Mouse (Mus musculus) CH12.LX (cell line): ENCODE data around the gene Ptprk. TPM values are rescaled to one million over a fixed set of nuclear protein-coding genes. Genes with fewer than 3 reads are reported as not detected.

Experiments used
- DNase-seq: peaks from one replicate; pipeline ENCODE4 v3.0.0-alpha.2; 2013; ENCODE audit errors: extremely low read depth
- H3K27ac ChIP-seq: 2 replicates; pipeline ENCODE4 v1.5.1; 2012; ENCODE audit warnings: low read depth, mild to moderate bottlenecking, control low read depth, moderate library complexity; ENCODE audit not compliant: insufficient read depth
- H3K27me3 ChIP-seq: replicated peaks from 2 replicates; pipeline ENCODE3; 2012; ENCODE audit warnings: inconsistent platforms
- H3K36me3 ChIP-seq, 2 experiments: replicated peaks in 1 of 2; 2 replicates each; pipeline versions ENCODE3 to v1.6.1; 2012; ENCODE audit warnings: inconsistent platforms in 1 of 2, low read length in 1 of 2, mild to moderate bottlenecking in 1 of 2, mixed read lengths in 1 of 2, moderate library complexity in 1 of 2; ENCODE audit not compliant: control insufficient read depth in 1 of 2, insufficient read depth in 1 of 2
- H3K4me1 ChIP-seq, 2 experiments: 2 replicates each; pipeline ENCODE4 v1.6.1; 2012; ENCODE audit warnings: inconsistent platforms in 1 of 2, moderate library complexity in 1 of 2; ENCODE audit not compliant: insufficient read depth in 2 of 2, control insufficient read depth in 1 of 2
- H3K4me2 ChIP-seq: 2 replicates; pipeline ENCODE4 v1.6.1; 2012; ENCODE audit warnings: low read depth, mild to moderate bottlenecking, control low read depth; ENCODE audit not compliant: poor library complexity, insufficient read depth, severe bottlenecking
- H3K4me3 ChIP-seq, 3 experiments: fragments of 150-350 bp in 1 of 3; sonication (generic) in 1 of 3; replicated peaks in 1 of 3; 2 replicates each; pipeline versions ENCODE3 to v1.5.1; 2011 to 2012; ENCODE audit warnings: low read depth in 2 of 3, low read length in 2 of 3, mild to moderate bottlenecking in 2 of 3, moderate library complexity in 2 of 3, control low read depth in 1 of 3, improper control_type of control experiment in 1 of 3, inconsistent platforms in 1 of 3, mixed read lengths in 1 of 3; ENCODE audit not compliant: poor library complexity in 1 of 3
- H3K79me2 ChIP-seq: replicated peaks from 2 replicates; pipeline ENCODE4 v1.6.1; 2012; ENCODE audit warnings: mild to moderate bottlenecking, moderate library complexity; ENCODE audit not compliant: control insufficient read depth, poor library complexity, insufficient read depth, severe bottlenecking; ENCODE audit errors: extremely low read depth
- H3K9ac ChIP-seq: 2 replicates; pipeline ENCODE4 v1.6.1; 2012; ENCODE audit warnings: low read depth, mild to moderate bottlenecking, control low read depth, moderate library complexity; ENCODE audit not compliant: insufficient read depth
- H3K9me3 ChIP-seq: replicated peaks from 2 replicates; pipeline ENCODE3; 2012; ENCODE audit warnings: low read length, inconsistent platforms, mixed read lengths
- EP300 ChIP-seq: IDR thresholded peaks from 2 replicates; pipeline ENCODE4 v1.6.1; 2011; ENCODE audit warnings: low read length, improper control_type of control experiment
- GABPA ChIP-seq: IDR thresholded peaks from 2 replicates; pipeline ENCODE4 v1.6.1; 2012; ENCODE audit warnings: low read depth, low read length, improper control_type of control experiment, inconsistent platforms; ENCODE audit not compliant: insufficient replicate concordance
- IRF4 ChIP-seq: IDR thresholded peaks from 2 replicates; pipeline ENCODE4 v1.6.1; 2014; ENCODE audit warnings: low read depth, mild to moderate bottlenecking, inconsistent platforms, low read length, improper control_type of control experiment
- JUN ChIP-seq: IDR thresholded peaks from 2 replicates; pipeline ENCODE4 v1.6.1; 2011; ENCODE audit warnings: low read depth, mild to moderate bottlenecking, low read length, improper control_type of control experiment, moderate library complexity; ENCODE audit not compliant: insufficient read depth
- POLR2AphosphoS2 ChIP-seq: IDR thresholded peaks from 2 replicates; pipeline ENCODE4 v1.6.1; 2011; ENCODE audit warnings: low read depth, low read length, improper control_type of control experiment
- TBP ChIP-seq: conservative IDR thresholded peaks from 2 replicates; pipeline ENCODE4 v1.6.1; 2011; ENCODE audit warnings: low read depth, low read length, improper control_type of control experiment
- ZC3H11A ChIP-seq: IDR thresholded peaks from 2 replicates; pipeline ENCODE4 v1.6.1; 2012; ENCODE audit warnings: low read depth, mild to moderate bottlenecking, inconsistent platforms, low read length, improper control_type of control experiment
- ZMIZ1 ChIP-seq: IDR thresholded peaks from 2 replicates; pipeline ENCODE4 v1.6.1; 2012; ENCODE audit warnings: low read depth, mild to moderate bottlenecking, inconsistent platforms, low read length, improper control_type of control experiment
- ZNF384 ChIP-seq: IDR thresholded peaks from 2 replicates; pipeline ENCODE4 v1.6.1; 2012; ENCODE audit warnings: low read depth, low read length, improper control_type of control experiment, inconsistent platforms
- dilution Hi-C: fragments of 300-500 bp; cut with MboI; formaldehyde crosslinking; loops from 2 replicates; pipeline ENCODE4 v1.14.3; 2020; ENCODE audit warnings: low sequenced_read_pairs; ENCODE audit not compliant: extremely low pct_unique_long_range_greater_than_20kb, extremely low pct_ligation_motif_present
- in situ Hi-C: fragments of 300-500 bp; cut with MboI; formaldehyde crosslinking; loops from 3 replicates; pipeline ENCODE4 v1.14.3; 2019; ENCODE audit warnings: low sequenced_read_pairs, low pct_ligation_motif_present, low pct_unique_long_range_greater_than_20kb, mixed read lengths
- polyA plus RNA-seq: library from polyadenylated mRNA; unstranded; fragments of >175 nt; gene quantifications from 2 replicates; pipeline ENCODE4 v1.2.1, GENCODE M21; 2012; ENCODE audit warnings: low read depth; ENCODE audit not compliant: insufficient read length
- total RNA-seq, 2 experiments: library from RNA; depleted of rRNA; stranded (reverse); fragments of 300-350 nt in 1 of 2; fragments of >200 nt in 1 of 2; gene quantifications; 2 replicates each; pipeline ENCODE4 v1.2.3; 2012 to 2014

The Ptprk gene
- total and polyA plus RNA-seq, 3 experiments, result not detected

DNA sequence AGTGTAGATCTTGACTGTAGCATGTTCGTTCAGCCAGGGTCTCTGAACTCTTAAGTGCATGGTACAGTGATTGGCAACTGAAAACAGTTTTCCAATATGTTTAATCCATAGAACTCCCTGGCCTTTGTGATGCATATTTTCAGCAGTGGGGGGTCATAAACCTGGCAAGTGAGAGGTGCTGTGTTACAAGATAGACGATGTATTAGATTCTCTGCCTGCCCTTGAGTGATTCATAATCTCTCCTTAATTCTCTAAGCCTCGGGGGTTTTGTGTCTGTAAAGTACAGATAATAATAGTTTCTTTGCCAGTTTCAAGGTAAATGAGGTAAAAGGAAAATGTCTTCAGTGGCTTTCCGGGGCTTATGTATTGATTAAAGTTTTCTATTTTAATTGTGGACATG lies 475.9 kb downstream of the Ptprk start:
- no peak overlapping the region for H3K27ac ChIP-seq
- dilution Hi-C loops, result no loop called here
- H3K9me3 ChIP-seq, result peaks cover 5% of the 10 kb centered on the region
- no peak overlapping the region for H3K4me2 ChIP-seq
- no peak overlapping the region for H3K9ac ChIP-seq
- no peaks in the 10 kb centered on the region for H3K4me1 ChIP-seq
- H3K36me3 ChIP-seq, result no peaks in the 10 kb centered on the region
- TF ChIP-seq POLR2AphosphoS2 (no peak), GABPA (no peak), TBP (no peak), ZC3H11A (no peak), ZNF384 (no peak), EP300 (no peak)
- no peaks in the 10 kb centered on the region for H3K27me3 ChIP-seq
- DNase-seq, result no peak
- in situ Hi-C loops, result no loop called here
- H3K4me3 ChIP-seq, result no peak overlapping the region
- no peaks in the 10 kb centered on the region for H3K79me2 ChIP-seq

DNA sequence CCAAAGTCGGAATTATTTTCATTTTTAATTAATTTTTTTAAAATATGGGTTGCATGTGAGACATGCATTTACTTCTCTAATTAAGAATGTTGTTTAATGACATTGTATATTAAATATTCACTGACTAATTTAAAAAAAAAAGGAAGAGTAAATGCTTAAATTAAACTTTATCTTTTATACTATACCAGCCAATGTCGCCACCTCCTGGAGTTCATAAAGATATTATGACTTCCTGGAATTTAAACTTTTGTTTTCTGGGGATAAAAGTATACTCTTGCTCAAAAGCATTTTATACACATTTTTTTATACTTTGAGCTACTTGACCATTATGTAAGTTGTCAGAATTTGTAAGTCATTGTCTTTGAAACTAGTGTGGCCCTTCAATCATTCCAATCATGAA lies 477.4 kb downstream of the Ptprk start:
- Histone ChIP-seq H3K4me2 (no peak overlapping the region), H3K27ac (no peak overlapping the region), H3K79me2 (no peaks in the 10 kb centered on the region), H3K36me3 (no peaks in the 10 kb centered on the region), H3K9me3 (peaks cover 4% of the 10 kb centered on the region), H3K9ac (no peak overlapping the region), H3K27me3 (no peaks in the 10 kb centered on the region), H3K4me1 (no peaks in the 10 kb centered on the region), H3K4me3 (no peak overlapping the region)
- no peak for DNase-seq
- no peak for TF ChIP-seq JUN
- dilution Hi-C loops, result no loop called here
- in situ Hi-C loops, result no loop called here

DNA sequence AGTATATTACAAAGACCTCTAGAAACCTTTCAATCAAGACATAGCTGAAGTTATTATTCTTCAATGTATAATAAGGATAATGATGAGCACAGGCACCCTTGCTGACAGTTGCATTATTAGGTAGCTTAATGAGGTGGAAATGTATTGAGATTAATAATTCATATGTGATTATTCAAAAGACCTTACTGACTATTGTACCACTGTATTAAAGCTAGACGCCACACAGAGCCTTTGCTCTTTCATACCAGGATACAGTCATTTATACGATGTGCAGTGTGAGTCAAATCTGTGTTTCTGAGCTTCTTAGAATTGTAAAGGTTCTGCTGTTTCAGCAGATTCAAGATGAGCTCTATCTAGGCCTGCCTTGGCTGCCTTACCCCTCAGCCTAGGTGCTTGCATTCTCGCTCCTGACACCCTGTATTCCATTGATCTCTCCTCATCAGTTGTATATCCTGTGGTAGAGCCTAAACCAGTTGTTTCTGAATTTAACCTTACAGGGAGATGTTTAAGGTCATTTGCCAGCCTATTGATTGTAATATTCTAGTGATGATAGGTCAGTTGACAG lies 489.6 kb downstream of the Ptprk start:
- H3K9me3 ChIP-seq, result peaks cover 7% of the 10 kb centered on the region
- no peak overlapping the region for H3K27ac ChIP-seq
- no peaks in the 10 kb centered on the region for H3K27me3 ChIP-seq
- H3K9ac ChIP-seq, result no peak overlapping the region
- no peaks in the 10 kb centered on the region for H3K79me2 ChIP-seq
- no peak for DNase-seq
- in situ Hi-C loops, result no loop called here
- TF ChIP-seq ZMIZ1 (no peak), IRF4 (no peak)
- H3K4me1 ChIP-seq, result no peaks in the 10 kb centered on the region
- no peak overlapping the region for H3K4me2 ChIP-seq
- H3K4me3 ChIP-seq, result no peak overlapping the region
- no peaks in the 10 kb centered on the region for H3K36me3 ChIP-seq
- dilution Hi-C loops, result no loop called here
